Mouse (Mus musculus) monocyte, adult 2 months (primary cell): ENCODE results near the gene Gm12394.
"Not testable (repeated sequence)": the region's sequence is repeated elsewhere in the genome, so short reads cannot be mapped to it uniquely, and the experiment has no call there.

Source experiments
- DNase-seq, 2 experiments: peaks; one replicate each; pipeline ENCODE4 v3.0.0; 2022; ENCODE audit warnings: low spot score in 2 of 2, low read depth in 1 of 2

Gene Gm12394

GRCm38 (mm10) chr4:42863487-42863886, 6.9 kb upstream of the Gm12394 start:
- DNase-seq, result not testable (repeated sequence)

DNA sequence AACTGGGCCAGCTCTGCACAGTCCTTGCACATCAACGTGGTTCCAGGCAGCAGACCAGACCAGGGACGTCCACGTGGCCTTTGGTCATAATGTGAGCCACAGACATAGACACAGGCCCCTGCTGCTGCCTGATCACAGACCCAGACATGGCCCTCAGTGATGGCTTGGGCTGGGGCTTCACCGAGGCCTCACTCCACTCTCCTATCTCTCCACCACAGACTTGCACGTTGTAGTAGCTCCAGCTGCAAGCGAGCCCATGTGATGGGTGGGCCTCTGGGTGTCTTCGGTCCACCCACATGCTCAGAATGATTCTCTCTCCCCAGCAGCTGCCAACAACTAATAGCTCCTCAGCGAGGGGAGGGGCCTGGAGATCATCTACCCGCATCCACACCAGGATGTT, 3.9 kb upstream of the Gm12394 start:
- DNase-seq, result not testable (repeated sequence)

DNA sequence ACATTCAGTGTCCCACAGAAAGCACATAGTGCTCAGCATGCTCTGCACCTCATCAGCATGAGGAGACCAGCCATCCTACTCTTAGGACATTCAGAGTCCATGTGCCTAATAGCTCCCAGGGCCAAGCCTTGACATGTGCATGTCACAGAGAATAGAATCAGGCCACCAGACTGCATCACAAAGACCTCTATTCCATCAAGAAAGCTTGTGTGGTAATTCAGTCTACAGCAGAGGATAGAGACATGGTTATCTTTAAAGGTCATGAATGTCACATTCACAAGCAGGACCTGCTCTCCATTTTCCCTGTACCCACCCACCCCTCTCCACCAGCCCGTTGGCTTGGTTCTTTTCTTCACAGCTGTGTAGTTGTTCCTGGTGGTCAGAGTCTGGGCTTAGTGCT, 2.8 kb downstream of the Gm12394 start, which contains the start of gene Fam205a1:
Gene Fam205a1, minus strand, starts transcription at position 101 of the 400 bp plus-strand sequence.
- DNase-seq, result not testable (repeated sequence)

- not testable (repeated sequence) for DNase-seq
Measured at GRCm38 (mm10) chr4:42773893-42774292, 82.7 kb downstream of the Gm12394 start, which contains the start of gene Ccl21a. Gene Ccl21a (minus strand): TSS chr4:42773993.

DNA sequence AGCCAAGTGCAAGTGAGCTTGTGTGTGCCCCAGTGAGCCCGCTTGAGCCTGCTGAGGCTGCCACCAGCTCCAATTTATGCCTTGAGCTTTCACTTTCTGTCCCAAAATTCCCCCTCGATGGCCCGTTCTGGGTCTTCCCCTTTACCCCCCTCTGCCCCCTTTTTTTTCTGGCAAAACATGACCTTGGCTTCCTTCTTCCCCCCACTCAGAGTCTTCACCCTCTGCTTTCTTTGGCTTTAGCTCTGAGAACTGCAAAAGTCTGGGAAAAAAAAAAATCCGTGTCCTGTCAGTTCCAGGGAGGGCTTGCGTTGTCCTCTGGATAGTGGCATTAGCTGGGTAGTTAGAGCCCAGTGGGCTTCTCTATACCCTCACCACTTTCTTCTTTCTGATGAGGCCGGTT, 100.1 kb downstream of the Gm12394 start, which contains the start of gene Ccl19:
Gene Ccl19, minus strand, starts transcription at position 101 of the 400 bp plus-strand sequence.
- not testable (repeated sequence) for DNase-seq

DNA sequence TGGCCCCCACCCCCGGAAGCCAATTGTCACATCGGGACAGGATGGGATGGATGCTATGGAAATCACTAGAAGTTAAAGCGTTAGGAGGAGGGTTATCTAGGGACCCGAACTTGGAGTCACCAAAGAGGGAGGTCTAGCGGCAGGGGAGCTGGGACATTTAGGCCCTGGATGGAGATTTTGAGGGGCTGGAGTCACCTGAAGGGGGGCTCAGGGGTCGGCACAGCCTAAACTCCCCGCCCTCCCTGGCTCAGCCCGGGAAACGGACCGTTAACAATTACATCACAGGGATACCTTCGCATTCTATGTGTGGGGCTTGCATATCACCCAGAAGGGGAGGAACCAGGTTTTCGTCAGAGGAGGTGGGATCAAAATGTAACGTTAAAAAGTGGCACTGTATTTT, 121.3 kb downstream of the Gm12394 start, which contains the start of gene 4930578G10Rik:
Gene 4930578G10Rik, plus strand, starts transcription at position 301 of the 400 bp plus-strand sequence.
- DNase-seq, result not testable (repeated sequence)
